ENCODE assay signal across 8 mouse cellular contexts in genomic region chr8:105938306-105938669, GRCm38 (mm10). TPM values are rescaled to one million over a fixed set of nuclear protein-coding genes. Genes with fewer than 3 reads are reported as not detected.
DNase-seq lines count a peak whose midpoint lies in the region; ATAC-seq lines count a peak whose summit lies in the region.

Psmb10 (minus strand) TSS chr8:105938444.

- no peaks in the 10 kb centered on the region for H3K36me3 ChIP-seq in forebrain, embryonic 13.5 days (ENCODE audit: poor library complexity, severe bottlenecking)
- H3K36me3 ChIP-seq in hindbrain, embryonic 11.5 days (ENCODE audit: control insufficient read depth, insufficient read depth, low read length): no peaks in the 10 kb centered on the region
- no peaks in the 10 kb centered on the region for H3K36me3 ChIP-seq in midbrain, embryonic 11.5 days (ENCODE audit: control insufficient read depth, insufficient read depth, low read length)

- peaks cover 18% of the 10 kb centered on the region for H3K4me1 ChIP-seq in forebrain, embryonic 13.5 days
- no peaks in the 10 kb centered on the region for H3K4me1 ChIP-seq in hindbrain, embryonic 11.5 days (replicated peaks; ENCODE audit: control insufficient read depth, insufficient read depth, low read length)
- peaks cover 3% of the 10 kb centered on the region for H3K4me1 ChIP-seq in midbrain, embryonic 11.5 days (ENCODE audit: control insufficient read depth, insufficient read depth, low read length)

- intact Hi-C loops in left cerebral cortex, postnatal 25 days (cut with DNase I): no loop called here

- ATAC-seq in forebrain, embryonic 13.5 days: no peak
- ATAC-seq in hindbrain, embryonic 11.5 days (ENCODE audit: low FRiP score): no peak
- no peak for ATAC-seq in midbrain, embryonic 11.5 days (ENCODE audit: low FRiP score)
- ATAC-seq in erythroid progenitor cell, adult 5-6 weeks (replicated peaks; ENCODE audit: low FRiP score, poor library complexity, severe bottlenecking): no peak

- H3K4me2 ChIP-seq in forebrain, embryonic 13.5 days: peak within 1 kb of the TSS; percentile 96
- peak within 1 kb of the TSS; percentile 86 for H3K4me2 ChIP-seq in hindbrain, embryonic 11.5 days (replicated peaks; ENCODE audit: low read depth, low read length)
- peak within 1 kb of the TSS; percentile 96 for H3K4me2 ChIP-seq in midbrain, embryonic 11.5 days

- H3K27me3 ChIP-seq in forebrain, embryonic 13.5 days: no peaks in the 10 kb centered on the region
- no peaks in the 10 kb centered on the region for H3K27me3 ChIP-seq in hindbrain, embryonic 11.5 days (ENCODE audit: control insufficient read depth, insufficient read depth, low read length)
- no peaks in the 10 kb centered on the region for H3K27me3 ChIP-seq in midbrain, embryonic 11.5 days (ENCODE audit: control insufficient read depth, insufficient read depth, low read length)

- peak within 1 kb of the TSS; percentile 82 for H3K27ac ChIP-seq in forebrain, embryonic 13.5 days
- H3K27ac ChIP-seq in hindbrain, embryonic 11.5 days (ENCODE audit: low read depth, low read length): peak within 1 kb of the TSS; percentile 88
- H3K27ac ChIP-seq in midbrain, embryonic 11.5 days (ENCODE audit: low read depth, low read length): peak within 1 kb of the TSS; percentile 67

- no peaks in the 10 kb centered on the region for H3K9me3 ChIP-seq in forebrain, embryonic 13.5 days (replicated peaks)
- no peaks in the 10 kb centered on the region for H3K9me3 ChIP-seq in hindbrain, embryonic 11.5 days (ENCODE audit: control insufficient read depth, low read length)
- H3K9me3 ChIP-seq in midbrain, embryonic 11.5 days (ENCODE audit: control insufficient read depth, low read length): no peaks in the 10 kb centered on the region

- peak within 1 kb of the TSS; percentile 83 for H3K9ac ChIP-seq in forebrain, embryonic 13.5 days
- H3K9ac ChIP-seq in hindbrain, embryonic 11.5 days (ENCODE audit: low read depth, low read length): peak within 1 kb of the TSS; percentile 82
- H3K9ac ChIP-seq in midbrain, embryonic 11.5 days (ENCODE audit: low read length): peak within 1 kb of the TSS; percentile 89

- H3K4me3 ChIP-seq in forebrain, embryonic 13.5 days: peak within 1 kb of the TSS; percentile 68
- H3K4me3 ChIP-seq in hindbrain, embryonic 11.5 days (ENCODE audit: low read depth, low read length): peak within 1 kb of the TSS; percentile 77
- H3K4me3 ChIP-seq in midbrain, embryonic 11.5 days (ENCODE audit: low read depth, low read length): peak within 1 kb of the TSS; percentile 75

- DNase-seq in cerebellum, adult 9-10 months: peak; percentile 42
- no peak for DNase-seq in cerebellum, postnatal 36 days
- DNase-seq in adipocyte (ENCODE audit: low spot score): peak; percentile 63
- peak; percentile 25 for DNase-seq in hindbrain, embryonic 11.5 days (ENCODE audit: low spot score)
- DNase-seq in left cerebral cortex, postnatal 25 days (ENCODE audit: low spot score in 2 of 2): peak in 1 of 2 experiments; percentile 45
- DNase-seq in midbrain, embryonic 11.5 days (ENCODE audit: low spot score, missing footprints): no peak

- WGBS in forebrain, embryonic 13.5 days: 51% methylated on average over 4 of the region's 4 CpGs
- 41% methylated on average over 4 of the region's 4 CpGs for WGBS in hindbrain, embryonic 11.5 days
- 49% methylated on average over 4 of the region's 4 CpGs for WGBS in midbrain, embryonic 11.5 days

RNA-seq across cellular contexts. Expression of gene Psmb10, which starts in this region (rescaled TPM):
- polyA plus RNA-seq in forebrain, embryonic 13.5 days (2015; fragmentation: Nextera tagmentation; extraction: Ambion mirVana): 29.0 and 29.1 TPM in 2 replicates
- 21.6 and 24.6 TPM in 2 replicates for polyA plus RNA-seq in hindbrain, embryonic 11.5 days (2014; fragmentation: Nextera tagmentation; extraction: Ambion mirVana)
- total RNA-seq in left cerebral cortex, postnatal 25 days (2021): 10 to 100 TPM; 84.9 to 92.0 TPM
- polyA plus RNA-seq in midbrain, embryonic 11.5 days (2014; fragmentation: Nextera tagmentation; extraction: Ambion mirVana): 22.5 and 26.9 TPM in 2 replicates
- total RNA-seq in erythroid progenitor cell, adult 5-6 weeks (2015; ENCODE audit: low replicate concordance): 20.2 and 25.2 TPM in 2 replicates
- 2.7 and 4.2 TPM in 2 replicates for total RNA-seq in erythroid progenitor cell, adult 5-6 weeks (2017; ENCODE audit: low replicate concordance)

Comparison
In these comparisons a context has a peak if more than half of its experiments do, and no peak if none do; other contexts are left out.
1. DNase-seq: peak in cerebellum, adult 9-10 months (single experiment), adipocyte (single experiment) and hindbrain, embryonic 11.5 days (single experiment); none in cerebellum, postnatal 36 days (0 of 2) and midbrain, embryonic 11.5 days (single experiment).
2. Peak in every context shown above with its lines, with median percentiles within 50 percentile points of each other: H3K27ac ChIP-seq, H3K4me2 ChIP-seq, H3K4me3 ChIP-seq and H3K9ac ChIP-seq.